Mouse (Mus musculus) midbrain, embryonic 14.5 days (tissue): ENCODE measurements around the gene Camk1. TPM values are rescaled to one million over a fixed set of nuclear protein-coding genes. Genes with fewer than 3 reads are reported as not detected.

Experiments used
- ATAC-seq: fragments of 200-750 bp; cut with Nextera tagmentation; 2 replicates; pipeline ENCODE4 v1.8.0; 2017; ENCODE audit warnings: moderate number of reproducible peaks, moderate library complexity; ENCODE audit not compliant: low FRiP score, low TSS enrichment
- DNase-seq: peaks from one replicate; pipeline ENCODE4 v3.0.0-alpha.2; 2015
- H3K27ac ChIP-seq: fragments of 300-500 bp; sonication (generic); replicated peaks from 2 replicates; pipeline ENCODE4 v1.5.1; 2014; ENCODE audit warnings: mild to moderate bottlenecking, low read depth, low read length, moderate library complexity
- H3K27me3 ChIP-seq: fragments of 300-500 bp; sonication (generic); 2 replicates; pipeline ENCODE4 v1.6.1; 2014; ENCODE audit warnings: low read length, control low read depth, mixed read lengths; ENCODE audit not compliant: control insufficient read depth, insufficient read depth
- H3K36me3 ChIP-seq: fragments of 300-500 bp; sonication (generic); 2 replicates; pipeline ENCODE4 v1.6.1; 2014; ENCODE audit warnings: low read length, control low read depth; ENCODE audit not compliant: control insufficient read depth, insufficient read depth
- H3K4me1 ChIP-seq: fragments of 300-500 bp; sonication (generic); 2 replicates; pipeline ENCODE4 v1.6.1; 2014; ENCODE audit warnings: mild to moderate bottlenecking, antibody characterized with exemption, low read length, control low read depth; ENCODE audit not compliant: control insufficient read depth, insufficient read depth
- H3K4me2 ChIP-seq: fragments of 300-500 bp; sonication (generic); 2 replicates; pipeline ENCODE4 v1.6.1; 2014; ENCODE audit warnings: mild to moderate bottlenecking, low read length, moderate library complexity
- H3K4me3 ChIP-seq: fragments of 300-500 bp; sonication (generic); replicated peaks from 2 replicates; pipeline ENCODE4 v1.5.1; 2014; ENCODE audit warnings: low read depth, low read length
- H3K9ac ChIP-seq: fragments of 300-500 bp; sonication (generic); replicated peaks from 2 replicates; pipeline ENCODE4 v1.6.1; 2014; ENCODE audit warnings: mild to moderate bottlenecking, low read length, moderate library complexity
- H3K9me3 ChIP-seq: fragments of 300-500 bp; sonication (generic); 2 replicates; pipeline ENCODE4 v1.6.1; 2016; ENCODE audit warnings: low read length, control low read depth, mixed read lengths; ENCODE audit not compliant: control insufficient read depth
- WGBS: fragments of 180-500 bp; shearing (Covaris S2); extraction: QIAGEN DNeasy Blood & Tissue Kit; methylation state at CpG from one replicate; pipeline ENCODE4 v1.1.7; 2014; 5-methylcytosine and 5-hydroxymethylcytosine counted together
- polyA plus RNA-seq: library from polyadenylated mRNA; unstranded; fragments of >200 nt; fragmentation: Nextera tagmentation; extraction: Ambion mirVana; gene quantifications from 2 replicates; pipeline ENCODE4 v1.2.1, GENCODE M21; 2014

Gene Camk1
- polyA plus RNA-seq, 1 experiment from 2014 or later: 101 TPM

- peaks cover 56% of the 10 kb centered on the region for H3K36me3 ChIP-seq
- no peak overlapping the region for H3K4me2 ChIP-seq
- no peak overlapping the region for H3K4me3 ChIP-seq
- WGBS: 92% methylated on average over 1 of the region's 1 CpGs
- no peak overlapping the region for H3K9ac ChIP-seq
- H3K9me3 ChIP-seq: no peaks in the 10 kb centered on the region
- ATAC-seq: no peak
- no peaks in the 10 kb centered on the region for H3K27me3 ChIP-seq
- DNase-seq: no peak
- no peak overlapping the region for H3K27ac ChIP-seq
- no peaks in the 10 kb centered on the region for H3K4me1 ChIP-seq
Observed at GRCm38 (mm10) chr6:113367574-113367973, 23.8 kb upstream of the Camk1 start.

DNA sequence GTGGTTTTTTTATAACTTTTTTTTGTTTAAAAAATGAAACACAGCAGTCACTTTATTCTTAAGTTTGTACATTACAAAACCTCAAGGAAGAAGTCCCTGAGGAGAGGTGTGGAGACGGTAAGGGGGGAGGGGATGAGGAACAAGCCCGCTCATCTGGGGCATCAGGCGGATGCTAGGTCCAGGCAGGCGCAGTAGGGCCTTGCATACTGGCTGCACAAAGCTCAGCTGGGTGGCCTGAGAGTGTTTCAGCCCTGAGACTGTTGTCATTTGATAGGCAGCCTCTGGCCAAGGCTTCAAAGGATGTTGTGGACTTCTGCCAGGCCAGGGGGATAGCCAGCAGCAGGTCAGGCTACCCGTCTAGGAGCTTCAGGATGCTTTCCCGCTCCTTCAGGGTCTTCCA is 22.9 kb upstream of the Camk1 start:
- ATAC-seq (no peak), DNase-seq (no peak)
- WGBS: 90% methylated on average over 6 of the region's 6 CpGs
- Histone ChIP-seq H3K4me1 (no peaks in the 10 kb centered on the region), H3K36me3 (peaks cover 48% of the 10 kb centered on the region), H3K9ac (no peak overlapping the region), H3K4me2 (no peak overlapping the region), H3K9me3 (no peaks in the 10 kb centered on the region), H3K27ac (no peak overlapping the region), H3K4me3 (no peak overlapping the region), H3K27me3 (no peaks in the 10 kb centered on the region)

GRCm38 (mm10) chr6:113364518-113365135 is 20.8 kb upstream of the Camk1 start:
- Histone ChIP-seq H3K9me3 (no peaks in the 10 kb centered on the region), H3K27ac (no peak overlapping the region), H3K4me3 (no peak overlapping the region), H3K36me3 (peaks cover 28% of the 10 kb centered on the region), H3K27me3 (no peaks in the 10 kb centered on the region), H3K9ac (no peak overlapping the region), H3K4me1 (no peaks in the 10 kb centered on the region), H3K4me2 (no peak overlapping the region)
- DNase-seq (no peak), ATAC-seq (no peak)
- 65% methylated on average over 8 of the region's 8 CpGs for WGBS

DNA sequence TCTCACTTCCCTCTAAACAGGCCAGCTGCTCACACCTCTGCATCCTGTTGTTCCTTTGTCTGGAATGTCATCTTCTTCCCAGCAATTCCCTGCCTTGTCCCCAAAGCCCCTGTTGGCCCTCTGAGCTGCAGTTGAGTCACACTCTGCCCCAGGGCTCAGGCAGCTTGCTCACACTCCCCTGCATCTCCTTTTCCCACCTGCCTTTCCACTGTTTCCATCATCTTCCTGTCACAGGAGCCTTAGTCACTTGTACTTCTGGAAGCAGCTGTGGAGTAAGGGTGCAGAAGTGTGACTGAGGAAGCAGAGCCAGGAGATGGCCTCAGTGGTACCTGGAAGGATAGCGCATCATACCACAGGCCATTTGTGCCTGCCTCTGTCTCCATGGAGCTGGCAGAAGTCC is 18.5 kb upstream of the Camk1 start:
- no peak for ATAC-seq
- H3K9ac ChIP-seq: no peak overlapping the region
- no peak overlapping the region for H3K27ac ChIP-seq
- no peak overlapping the region for H3K4me3 ChIP-seq
- DNase-seq: no peak
- H3K4me1 ChIP-seq: no peaks in the 10 kb centered on the region
- no peaks in the 10 kb centered on the region for H3K9me3 ChIP-seq
- H3K4me2 ChIP-seq: no peak overlapping the region
- peaks cover 9% of the 10 kb centered on the region; the same call in 1 of the 2 replicates for H3K36me3 ChIP-seq
- no peaks in the 10 kb centered on the region for H3K27me3 ChIP-seq
- WGBS: 96% methylated on average over 1 of the region's 1 CpGs

GRCm38 (mm10) chr6:113361476-113361875 is 17.7 kb upstream of the Camk1 start:
- 78% methylated on average over 4 of the region's 4 CpGs for WGBS
- Histone ChIP-seq H3K9me3 (no peaks in the 10 kb centered on the region), H3K9ac (no peak overlapping the region), H3K27ac (no peak overlapping the region), H3K36me3 (peaks cover 3% of the 10 kb centered on the region; the same call in 1 of the 2 replicates), H3K27me3 (no peaks in the 10 kb centered on the region), H3K4me2 (no peak overlapping the region), H3K4me3 (no peak overlapping the region), H3K4me1 (no peaks in the 10 kb centered on the region)
- ATAC-seq: no peak
- DNase-seq: no peak

GRCm38 (mm10) chr6:113353696-113354095 is 9.9 kb upstream of the Camk1 start:
- DNase-seq: no peak
- 77% methylated on average over 3 of the region's 3 CpGs for WGBS
- Histone ChIP-seq H3K9me3 (no peaks in the 10 kb centered on the region), H3K4me2 (no peak overlapping the region), H3K27ac (no peak overlapping the region), H3K9ac (no peak overlapping the region), H3K36me3 (no peaks in the 10 kb centered on the region), H3K4me1 (no peaks in the 10 kb centered on the region), H3K27me3 (no peaks in the 10 kb centered on the region), H3K4me3 (no peak overlapping the region)
- no peak for ATAC-seq

DNA sequence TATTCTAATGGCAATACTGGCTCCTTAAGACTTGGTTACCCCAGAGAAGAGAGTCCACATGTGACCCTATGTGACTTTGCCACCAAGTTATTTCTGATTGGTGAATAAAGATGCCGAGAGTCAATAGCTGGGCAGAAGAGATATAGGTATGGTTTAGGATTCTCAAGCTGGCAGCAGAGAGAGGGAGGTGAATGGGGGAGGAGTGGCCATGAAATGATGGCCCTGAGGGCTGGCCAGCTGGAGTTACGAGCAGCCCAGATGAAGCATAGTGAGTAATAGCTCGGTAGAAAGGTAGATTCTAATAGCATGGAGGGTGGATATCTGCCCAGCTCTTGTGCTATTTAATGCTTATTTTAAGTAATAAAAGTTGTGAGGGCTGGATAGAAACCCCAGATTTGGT is 9.0 kb upstream of the Camk1 start:
- no peak for ATAC-seq
- H3K4me3 ChIP-seq: no peak overlapping the region

GRCm38 (mm10) chr6:113351653-113352052 is 7.9 kb upstream of the Camk1 start:
- no peak overlapping the region for H3K4me3 ChIP-seq
- no peaks in the 10 kb centered on the region for H3K4me1 ChIP-seq
- no peak overlapping the region for H3K27ac ChIP-seq
- no peaks in the 10 kb centered on the region for H3K27me3 ChIP-seq
- H3K4me2 ChIP-seq: no peak overlapping the region
- no peaks in the 10 kb centered on the region for H3K36me3 ChIP-seq
- no peaks in the 10 kb centered on the region for H3K9me3 ChIP-seq
- DNase-seq: no peak
- 62% methylated on average over 10 of the region's 10 CpGs for WGBS
- no peak overlapping the region for H3K9ac ChIP-seq
- ATAC-seq: no peak

More for the DNA sequence above, 9.0 kb upstream of the Camk1 start:
- no peak overlapping the region for H3K4me2 ChIP-seq
- H3K4me1 ChIP-seq: no peaks in the 10 kb centered on the region
- DNase-seq: no peak
- H3K9ac ChIP-seq: no peak overlapping the region
- no peak overlapping the region for H3K27ac ChIP-seq
- no peaks in the 10 kb centered on the region for H3K9me3 ChIP-seq
- WGBS: 82% methylated on average over 3 of the region's 3 CpGs
- H3K27me3 ChIP-seq: no peaks in the 10 kb centered on the region
- H3K36me3 ChIP-seq: no peaks in the 10 kb centered on the region

DNA sequence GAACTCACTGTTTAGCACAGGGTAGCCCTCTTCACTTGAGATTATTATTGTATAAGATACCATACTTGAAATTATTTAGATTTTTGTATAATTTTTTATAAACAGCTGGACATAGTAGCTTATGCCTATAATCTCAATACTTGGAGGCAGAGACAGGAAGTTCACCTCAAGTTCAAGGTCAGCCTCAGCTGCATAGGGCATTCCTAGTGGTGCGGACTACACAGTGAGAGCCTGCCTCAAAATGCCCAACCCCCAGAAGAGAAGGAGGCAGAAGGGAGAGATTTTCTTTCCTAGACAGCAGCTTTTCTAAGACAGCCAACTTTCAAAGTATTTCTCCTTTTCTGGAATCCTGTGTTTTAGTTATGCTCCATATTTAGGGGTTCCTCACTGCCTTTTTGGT is 7.4 kb upstream of the Camk1 start:
- Histone ChIP-seq H3K9ac (no peak overlapping the region), H3K27me3 (no peaks in the 10 kb centered on the region), H3K36me3 (no peaks in the 10 kb centered on the region), H3K9me3 (no peaks in the 10 kb centered on the region), H3K4me1 (no peaks in the 10 kb centered on the region), H3K4me3 (no peak overlapping the region), H3K4me2 (no peak overlapping the region), H3K27ac (no peak overlapping the region)
- WGBS: 100% methylated on average over 1 of the region's 1 CpGs
- no peak for DNase-seq
- no peak for ATAC-seq
